Mouse (Mus musculus) kidney, adult 2 months (tissue): ENCODE results near the gene Arl3.

Source experiments
- CTCF ChIP-seq: fragments of 200-500 bp; conservative IDR thresholded peaks from 2 replicates; pipeline ENCODE4 v1.5.1; 2011; ENCODE audit warnings: low read depth, mild to moderate bottlenecking, control low read depth, low read length, moderate library complexity, mixed read lengths; ENCODE audit not compliant: insufficient read depth, insufficient read length
- POLR2A ChIP-seq: fragments of 200-500 bp; IDR thresholded peaks from one replicate; pipeline ENCODE4 v1.6.1; 2011; ENCODE audit warnings: low read depth, low read length, control low read depth

GRCm38 (mm10) chr19:46518352-46518787, 54.6 kb downstream of the Arl3 start:
- TF ChIP-seq POLR2A: no peak
- no peak for TF ChIP-seq CTCF
